Mouse (Mus musculus): ENCODE measurements around the gene Hibadh. TPM values are rescaled to one million over a fixed set of nuclear protein-coding genes. Genes with fewer than 3 reads are reported as not detected.

Hibadh gene
- total RNA-seq, 2 experiments from 2014 or later = 46.5 to 49.3 TPM

DNA sequence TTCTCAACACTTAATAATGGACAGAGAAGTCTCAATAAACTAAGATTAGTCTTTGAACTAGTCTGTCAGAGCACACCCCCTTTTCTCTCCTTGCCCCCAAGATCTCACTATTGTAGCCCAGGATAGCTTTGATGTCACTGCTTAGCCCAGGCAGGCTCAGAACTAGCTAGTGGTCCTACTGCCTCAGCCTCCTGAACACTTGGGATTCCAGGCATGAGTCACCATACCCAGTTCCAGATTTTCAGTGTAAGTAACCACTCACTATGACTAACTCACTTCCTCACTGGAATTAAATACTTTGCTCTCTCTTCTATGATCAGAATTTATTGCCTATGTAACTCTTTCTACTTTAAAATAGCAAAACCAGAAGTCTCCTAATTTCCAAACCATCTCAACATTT lies 53.6 kb downstream of the Hibadh start:
- no peak overlapping the region for H3K27ac ChIP-seq
- H3K4me3 ChIP-seq = no peak overlapping the region
- intact Hi-C loops (cut with DNase I) = no loop called here
- DNase-seq (ENCODE audit: extremely low spot score in 1 of 2, low spot score in 2 of 2) = no peak
- no peak for TF ChIP-seq CTCF (IDR thresholded peaks at IDR 0.05)

- DNase-seq (ENCODE audit: extremely low spot score in 1 of 2, low spot score in 2 of 2) = peak; percentile 18 to 19
- no peak; the same call in 1 of the 2 replicates for TF ChIP-seq CTCF (IDR thresholded peaks at IDR 0.05)
- H3K27ac ChIP-seq = no peak overlapping the region
- H3K4me3 ChIP-seq = no peak overlapping the region
- intact Hi-C loops (cut with DNase I) = no loop called here
These were observed 55.8 kb downstream of the Hibadh start for GRCm38 (mm10) chr6:52584383-52584782.

GRCm38 (mm10) chr6:52581081-52581480 lies 59.1 kb downstream of the Hibadh start:
- H3K27ac ChIP-seq = no peak overlapping the region
- no peak for TF ChIP-seq CTCF (IDR thresholded peaks at IDR 0.05)
- DNase-seq (ENCODE audit: extremely low spot score in 1 of 2, low spot score in 2 of 2) = no peak
- intact Hi-C loops (cut with DNase I) = no loop called here
- no peak overlapping the region for H3K4me3 ChIP-seq

DNA sequence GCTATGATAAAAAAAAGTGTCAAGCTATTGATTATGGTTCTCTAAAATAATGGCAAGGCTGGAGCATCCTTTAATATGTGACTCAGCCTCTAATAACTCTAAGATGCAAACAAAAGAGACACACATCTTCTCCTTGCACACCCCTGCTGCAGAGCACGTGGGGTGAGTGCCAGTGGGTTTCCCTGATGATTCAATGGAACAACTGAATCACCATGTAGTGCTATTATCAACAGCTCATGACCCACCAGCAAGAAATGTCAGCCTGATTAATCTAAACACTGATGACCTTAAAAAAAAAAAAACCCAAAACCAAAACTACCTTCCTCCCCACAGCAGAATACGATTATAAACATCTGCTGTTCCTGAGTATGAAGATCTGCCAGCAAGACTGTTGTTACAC lies 61.9 kb downstream of the Hibadh start:
- no peak for DNase-seq (ENCODE audit: extremely low spot score in 1 of 2, low spot score in 2 of 2)

DNA sequence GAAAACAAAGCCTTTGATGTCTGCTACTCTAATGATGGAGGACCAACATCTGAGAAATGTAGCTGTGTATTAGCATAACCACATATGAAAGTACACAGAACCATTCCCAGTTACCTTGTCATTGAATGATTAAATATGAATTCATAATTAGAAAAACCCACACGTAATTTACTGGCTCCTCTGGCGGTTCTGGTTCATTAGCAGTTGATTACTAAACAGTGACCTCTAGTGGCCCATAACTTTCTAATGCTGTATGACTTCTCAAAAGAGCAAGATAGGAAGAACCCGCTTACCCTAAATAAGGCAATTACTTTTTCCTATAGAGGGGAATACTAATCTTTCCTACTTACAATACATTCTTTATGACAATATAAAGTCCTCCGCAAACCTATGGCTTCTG lies 62.9 kb downstream of the Hibadh start:
- H3K4me3 ChIP-seq = no peak overlapping the region
- peak; percentile 68 for TF ChIP-seq CTCF (IDR thresholded peaks at IDR 0.05)
- intact Hi-C loops (cut with DNase I) = loop anchor here (1.0 to 5.0 kb wide), 4 partner anchors 271 to 1405 kb away; no protein-coding TSS in a partner anchor
- H3K27ac ChIP-seq = no peak overlapping the region
- no peak for DNase-seq (ENCODE audit: extremely low spot score in 1 of 2, low spot score in 2 of 2)

More for the DNA sequence above, 61.9 kb downstream of the Hibadh start:
- no peak for TF ChIP-seq CTCF (IDR thresholded peaks at IDR 0.05)
- Histone ChIP-seq H3K27ac (no peak overlapping the region), H3K4me3 (no peak overlapping the region)
- intact Hi-C loops (cut with DNase I) = loop anchor here (5.0 kb wide), 2 partner anchors 321 to 1406 kb away; no protein-coding TSS in a partner anchor

DNA sequence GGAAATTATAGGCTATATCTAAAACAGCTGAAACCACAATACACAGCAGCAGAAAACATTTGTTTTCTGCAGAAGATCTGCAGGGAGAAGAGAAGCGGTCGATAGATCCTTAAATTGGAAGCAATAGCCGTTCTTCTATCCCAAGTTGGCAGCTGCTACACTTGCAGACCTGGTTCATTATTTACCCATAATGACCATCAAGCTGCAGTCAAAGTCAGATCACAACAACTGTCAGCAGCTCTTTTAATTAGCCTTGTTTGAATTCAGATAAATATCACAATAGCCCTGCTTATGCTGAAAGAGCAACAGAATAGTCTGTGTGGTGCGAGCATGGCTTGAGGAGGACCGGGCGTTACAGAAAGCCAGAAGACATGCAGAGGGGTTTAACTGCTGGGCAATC lies 71.5 kb downstream of the Hibadh start:
- Histone ChIP-seq H3K4me3 (no peak overlapping the region), H3K27ac (no peak overlapping the region)
- no peak for DNase-seq (ENCODE audit: extremely low spot score in 1 of 2, low spot score in 2 of 2)
- intact Hi-C loops (cut with DNase I) = no loop called here
- no peak for TF ChIP-seq CTCF (IDR thresholded peaks at IDR 0.05)

DNA sequence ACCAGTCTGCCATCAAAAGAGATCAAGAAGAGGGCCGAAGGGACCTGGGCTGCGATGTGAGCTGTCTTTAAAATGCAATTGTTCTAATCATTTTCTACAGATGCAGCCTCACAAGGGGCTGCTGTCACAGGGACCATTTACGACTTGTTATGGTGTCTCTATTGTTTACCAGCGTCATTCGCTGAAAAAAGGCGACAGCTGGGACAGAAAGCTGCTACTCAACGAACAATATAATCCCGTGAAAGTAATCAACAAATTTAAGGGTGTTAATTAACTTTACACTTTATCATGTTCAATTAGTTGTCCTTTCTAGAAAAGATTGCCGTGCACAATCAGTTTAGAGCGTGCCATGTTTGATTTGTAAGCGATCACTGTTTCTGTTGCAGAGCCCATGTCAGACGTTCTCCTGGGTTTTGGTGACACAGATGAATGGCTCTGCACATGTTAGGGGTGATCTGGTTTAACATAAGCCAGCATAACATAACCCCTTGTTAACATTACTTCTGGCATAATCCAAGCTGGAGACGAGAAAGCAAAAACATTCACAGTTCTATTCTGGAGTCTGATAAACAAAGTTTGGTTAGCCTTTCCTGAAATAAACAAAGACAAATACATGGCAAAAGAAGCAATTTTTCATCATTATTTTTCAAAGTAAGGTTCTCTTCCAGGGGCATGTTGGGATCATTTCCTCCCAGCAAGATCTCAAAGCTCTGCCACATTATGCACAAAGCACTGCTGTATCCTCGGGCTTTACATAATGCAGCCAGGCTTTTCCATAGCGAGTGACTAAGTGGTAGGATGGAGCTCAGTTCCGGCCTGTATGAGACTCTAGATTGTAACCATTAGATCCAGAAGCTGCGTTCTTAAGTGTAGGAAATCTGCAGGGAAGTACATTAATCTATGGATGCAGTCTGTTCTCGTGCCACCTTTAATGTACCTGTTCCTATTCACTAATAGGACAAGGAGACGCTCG lies 72.6 kb downstream of the Hibadh start:
- Histone ChIP-seq H3K4me3 (no peak overlapping the region), H3K27ac (no peak overlapping the region)
- intact Hi-C loops (cut with DNase I) = no loop called here
- TF ChIP-seq CTCF (IDR thresholded peaks at IDR 0.05) = no peak
- no peak for DNase-seq (ENCODE audit: extremely low spot score in 1 of 2, low spot score in 2 of 2)

DNA sequence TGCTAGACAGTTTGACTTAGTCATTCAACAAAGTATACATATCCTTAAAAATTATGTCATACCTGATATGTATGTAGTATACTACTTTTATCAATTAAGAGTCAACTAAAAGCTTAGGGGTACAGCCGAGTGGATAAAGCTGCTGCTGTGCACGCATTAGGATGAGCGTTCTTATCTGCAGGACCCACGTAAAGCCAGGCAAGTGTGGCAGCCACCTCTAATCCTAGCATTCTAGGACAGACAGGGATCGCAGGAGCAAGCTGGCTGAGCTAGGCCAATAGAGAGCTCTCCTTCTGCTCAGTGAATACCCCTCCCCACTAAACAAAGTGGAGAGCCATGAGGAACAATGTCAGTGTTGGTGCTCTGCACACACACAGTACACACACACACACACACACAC lies 75.0 kb downstream of the Hibadh start:
- no peak for DNase-seq (ENCODE audit: extremely low spot score in 1 of 2, low spot score in 2 of 2)
- intact Hi-C loops (cut with DNase I) = no loop called here
- Histone ChIP-seq H3K4me3 (no peak overlapping the region), H3K27ac (no peak overlapping the region)
- TF ChIP-seq CTCF (IDR thresholded peaks at IDR 0.05) = no peak

GRCm38 (mm10) chr6:52562994-52563393 lies 77.2 kb downstream of the Hibadh start:
- no peak for TF ChIP-seq CTCF (IDR thresholded peaks at IDR 0.05)
- Histone ChIP-seq H3K4me3 (no peak overlapping the region), H3K27ac (no peak overlapping the region)
- intact Hi-C loops (cut with DNase I) = no loop called here
- no peak for DNase-seq (ENCODE audit: extremely low spot score in 1 of 2, low spot score in 2 of 2)

GRCm38 (mm10) chr6:52559041-52559440 lies 81.1 kb downstream of the Hibadh start:
- H3K4me3 ChIP-seq = no peak overlapping the region
- intact Hi-C loops (cut with DNase I) = no loop called here
- H3K27ac ChIP-seq = no peak overlapping the region
- no peak for DNase-seq (ENCODE audit: extremely low spot score in 1 of 2, low spot score in 2 of 2)
- no peak for TF ChIP-seq CTCF (IDR thresholded peaks at IDR 0.05)

DNA sequence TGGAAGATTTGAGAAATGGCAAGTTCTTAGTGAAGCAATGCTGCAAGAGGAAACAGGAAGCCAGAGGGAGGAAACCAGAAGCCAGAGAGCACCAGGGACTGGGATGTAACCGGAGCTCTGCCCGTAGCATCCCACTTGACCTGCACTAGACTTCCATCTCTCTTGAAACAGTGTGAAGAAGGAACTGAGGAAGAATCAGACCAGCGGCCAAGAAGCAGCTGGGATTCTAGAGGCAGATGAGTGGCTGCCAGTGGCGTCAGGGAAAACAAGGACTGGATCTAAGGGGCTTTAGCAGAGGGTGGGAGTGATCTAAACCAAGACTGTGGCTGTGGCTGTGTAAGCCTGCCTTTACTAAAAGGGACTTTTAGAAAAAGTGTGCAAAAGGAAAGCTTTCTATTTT lies 95.8 kb downstream of the Hibadh start:
- Histone ChIP-seq H3K27ac (no peak overlapping the region), H3K4me3 (no peak overlapping the region)
- DNase-seq (ENCODE audit: extremely low spot score in 1 of 2, low spot score in 2 of 2) = no peak
- intact Hi-C loops (cut with DNase I) = no loop called here
- TF ChIP-seq CTCF (IDR thresholded peaks at IDR 0.05) = no peak

- TF ChIP-seq CTCF (IDR thresholded peaks at IDR 0.05) = no peak
- intact Hi-C loops (cut with DNase I) = no loop called here
These were observed 97.7 kb downstream of the Hibadh start for GRCm38 (mm10) chr6:52542464-52542863.

DNA sequence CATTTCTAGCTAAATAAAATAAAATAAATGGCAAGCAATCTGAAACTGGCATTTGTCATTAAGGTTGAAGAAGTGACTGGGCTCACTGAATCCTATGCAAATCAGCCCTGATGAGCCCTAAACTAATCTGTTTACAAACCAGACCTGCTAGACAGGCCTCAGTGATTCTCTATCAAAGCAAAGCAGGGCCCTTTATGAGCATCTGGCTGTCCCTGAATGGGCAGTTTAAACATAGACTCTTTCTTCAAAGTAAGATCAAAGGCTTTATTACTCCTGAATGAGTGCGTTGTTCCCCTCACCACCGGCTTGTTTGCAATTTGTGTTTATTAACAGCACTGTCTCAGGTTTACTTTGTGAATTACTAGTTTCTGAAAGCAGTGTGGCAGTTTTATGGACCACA lies 100.3 kb downstream of the Hibadh start:
- no peak overlapping the region for H3K27ac ChIP-seq
- no peak for DNase-seq (ENCODE audit: extremely low spot score in 1 of 2, low spot score in 2 of 2)
- H3K4me3 ChIP-seq = no peak overlapping the region
- intact Hi-C loops (cut with DNase I) = no loop called here
- no peak for TF ChIP-seq CTCF (IDR thresholded peaks at IDR 0.05)

More at GRCm38 (mm10) chr6:52542464-52542863, 97.7 kb downstream of the Hibadh start:
- DNase-seq (ENCODE audit: extremely low spot score in 1 of 2, low spot score in 2 of 2) = no peak
- H3K27ac ChIP-seq = no peak overlapping the region
- no peak overlapping the region for H3K4me3 ChIP-seq

Data from left cerebral cortex, adult 2 months (tissue).